Mouse (Mus musculus) midbrain, postnatal 0 days (tissue): ENCODE results near the gene Wrnip1. TPM values are rescaled to one million over a fixed set of nuclear protein-coding genes. Genes with fewer than 3 reads are reported as not detected.

Experiments
- ATAC-seq: fragments of 200-750 bp; cut with Nextera tagmentation; 2 replicates; pipeline ENCODE4 v1.8.0; 2017; ENCODE audit warnings: moderate number of reproducible peaks, mild to moderate bottlenecking, moderate TSS enrichment, moderate library complexity; ENCODE audit not compliant: low FRiP score
- DNase-seq: peaks from one replicate; pipeline ENCODE4 v3.0.0-alpha.2; 2015; ENCODE audit warnings: low spot score
- H3K27ac ChIP-seq: fragments of 300-500 bp; sonication (generic); 2 replicates; pipeline ENCODE4 v1.5.1; 2014; ENCODE audit warnings: low read depth, mild to moderate bottlenecking, low read length, mixed read lengths
- H3K27me3 ChIP-seq: fragments of 300-500 bp; sonication (generic); 2 replicates; pipeline ENCODE4 v1.6.1; 2014; ENCODE audit warnings: low read length, control low read depth, mixed read lengths; ENCODE audit not compliant: insufficient read depth
- H3K36me3 ChIP-seq: fragments of 300-500 bp; sonication (generic); 2 replicates; pipeline ENCODE4 v1.6.1; 2014; ENCODE audit warnings: low read length, control low read depth, mixed read lengths; ENCODE audit not compliant: insufficient read depth
- H3K4me1 ChIP-seq: fragments of 300-500 bp; sonication (generic); 2 replicates; pipeline ENCODE4 v1.6.1; 2014; ENCODE audit warnings: mild to moderate bottlenecking, control low read depth, antibody characterized with exemption, low read length, mixed read lengths; ENCODE audit not compliant: insufficient read depth
- H3K4me2 ChIP-seq: fragments of 300-500 bp; sonication (generic); 2 replicates; pipeline ENCODE4 v1.6.1; 2014; ENCODE audit warnings: low read depth, mild to moderate bottlenecking, low read length, mixed read lengths; ENCODE audit not compliant: poor library complexity, severe bottlenecking
- H3K4me3 ChIP-seq: fragments of 300-500 bp; sonication (generic); 2 replicates; pipeline ENCODE4 v1.5.1; 2014; ENCODE audit warnings: low read depth, mild to moderate bottlenecking, low read length, moderate library complexity
- H3K9ac ChIP-seq: fragments of 300-500 bp; sonication (generic); replicated peaks from 2 replicates; pipeline ENCODE4 v1.6.1; 2014; ENCODE audit warnings: mild to moderate bottlenecking, low read length, moderate library complexity, mixed read lengths; ENCODE audit not compliant: poor library complexity, severe bottlenecking
- H3K9me3 ChIP-seq: fragments of 300-500 bp; sonication (generic); 2 replicates; pipeline ENCODE4 v1.6.1; 2016; ENCODE audit warnings: low read length, control low read depth
- CTCF ChIP-seq: IDR thresholded peaks from 2 replicates; pipeline ENCODE4 v1.5.1; 2016; ENCODE audit warnings: antibody characterized with exemption, mild to moderate bottlenecking
- WGBS: fragments of 180-500 bp; shearing (Covaris S2); extraction: QIAGEN DNeasy Blood & Tissue Kit; methylation state at CpG from one replicate; pipeline ENCODE4 v1.1.7; 2014; 5-methylcytosine and 5-hydroxymethylcytosine counted together
- polyA plus RNA-seq: library from polyadenylated mRNA; unstranded; fragments of >200 nt; fragmentation: Nextera tagmentation; extraction: Ambion mirVana; gene quantifications from 2 replicates; pipeline ENCODE4 v1.2.1, GENCODE M21; 2015
- total RNA-seq: library from RNA; depleted of rRNA; stranded (reverse); fragments of >200 nt; gene quantifications from 2 replicates; pipeline ENCODE4 v1.2.3, GENCODE M21; 2014

Gene Wrnip1
- total and polyA plus RNA-seq, 2 experiments from 2014 or later: 31.2 to 73.8 TPM

DNA sequence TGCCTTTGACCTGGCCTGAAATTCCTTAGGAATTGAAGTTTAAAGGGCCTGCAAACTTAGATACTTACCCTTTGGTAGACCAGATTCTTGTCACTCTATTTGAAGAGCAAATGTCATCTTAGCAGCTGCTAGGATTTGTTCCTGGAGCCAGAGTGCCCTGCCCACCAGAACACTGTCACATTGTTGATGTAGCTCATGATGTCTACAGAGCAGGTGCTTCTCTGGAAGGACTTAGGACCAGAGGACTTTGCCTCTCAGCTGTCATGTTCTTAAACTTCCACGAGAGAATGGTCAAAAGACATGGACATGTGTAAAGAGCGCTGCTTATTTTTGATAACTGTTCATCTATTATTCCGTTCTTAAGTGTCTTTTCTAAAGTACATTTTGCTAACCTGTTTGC is 17.4 kb downstream of the Wrnip1 start:
- no peaks in the 10 kb centered on the region for H3K4me1 ChIP-seq
- no peaks in the 10 kb centered on the region for H3K27me3 ChIP-seq
- no peak for TF ChIP-seq CTCF
- no peak for ATAC-seq
- no peak overlapping the region for H3K9ac ChIP-seq
- peaks cover 47% of the 10 kb centered on the region for H3K36me3 ChIP-seq
- no peaks in the 10 kb centered on the region for H3K9me3 ChIP-seq
- no peak overlapping the region for H3K4me3 ChIP-seq
- no peak for DNase-seq
- no peak overlapping the region for H3K4me2 ChIP-seq
- WGBS: 94% methylated on average over 3 of the region's 3 CpGs
- H3K27ac ChIP-seq: no peak overlapping the region

DNA sequence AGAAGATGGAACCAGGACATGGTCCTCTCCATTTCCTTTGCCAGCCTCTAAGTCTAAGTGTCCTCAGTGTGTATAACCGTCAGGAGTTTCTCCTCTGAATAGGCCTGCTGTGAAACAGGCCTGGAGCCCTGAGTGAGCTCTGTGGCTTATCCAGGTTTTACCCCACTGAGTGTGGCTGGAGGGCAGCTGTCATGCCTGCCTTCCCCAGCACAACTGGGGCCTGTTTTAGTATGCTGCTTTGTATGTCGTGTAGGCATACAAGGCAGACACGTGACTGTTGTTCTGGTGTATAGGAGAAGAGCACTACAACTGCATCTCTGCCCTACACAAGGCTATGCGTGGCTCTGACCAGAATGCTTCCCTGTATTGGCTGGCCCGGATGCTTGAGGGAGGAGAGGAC is 18.1 kb downstream of the Wrnip1 start:
- no peak overlapping the region for H3K4me3 ChIP-seq
- WGBS: 93% methylated on average over 5 of the region's 5 CpGs
- no peak overlapping the region for H3K27ac ChIP-seq
- H3K9me3 ChIP-seq: no peaks in the 10 kb centered on the region
- ATAC-seq (no peak), DNase-seq (no peak)
- H3K4me1 ChIP-seq: no peaks in the 10 kb centered on the region
- H3K4me2 ChIP-seq: no peak overlapping the region
- no peak overlapping the region for H3K9ac ChIP-seq
- H3K36me3 ChIP-seq: peaks cover 47% of the 10 kb centered on the region
- TF ChIP-seq CTCF: no peak
- no peaks in the 10 kb centered on the region for H3K27me3 ChIP-seq

DNA sequence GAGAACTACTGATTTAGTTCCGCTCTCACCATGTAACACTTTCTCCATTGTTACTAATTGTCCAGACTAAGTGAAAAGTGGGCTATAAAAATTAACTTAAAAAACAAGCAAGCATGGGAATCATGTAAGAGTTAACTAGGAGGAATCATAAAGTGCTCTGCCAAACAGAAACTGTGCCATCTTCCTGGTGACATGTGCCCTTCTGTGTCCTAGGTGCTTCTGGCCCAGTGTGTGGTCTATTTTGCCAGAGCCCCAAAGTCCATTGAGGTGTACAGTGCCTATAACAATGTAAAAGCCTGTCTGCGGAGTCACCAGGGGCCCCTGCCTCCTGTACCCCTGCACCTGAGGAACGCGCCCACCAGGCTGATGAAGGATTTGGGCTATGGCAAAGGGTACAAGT is 19.8 kb downstream of the Wrnip1 start:
- DNase-seq (no peak), ATAC-seq (no peak)
- H3K36me3 ChIP-seq: peaks cover 38% of the 10 kb centered on the region
- H3K9ac ChIP-seq: no peak overlapping the region
- H3K4me3 ChIP-seq: no peak overlapping the region
- H3K27me3 ChIP-seq: no peaks in the 10 kb centered on the region
- TF ChIP-seq CTCF: no peak
- 96% methylated on average over 4 of the region's 4 CpGs for WGBS
- no peak overlapping the region for H3K27ac ChIP-seq
- no peaks in the 10 kb centered on the region for H3K4me1 ChIP-seq
- H3K4me2 ChIP-seq: no peak overlapping the region
- H3K9me3 ChIP-seq: no peaks in the 10 kb centered on the region

DNA sequence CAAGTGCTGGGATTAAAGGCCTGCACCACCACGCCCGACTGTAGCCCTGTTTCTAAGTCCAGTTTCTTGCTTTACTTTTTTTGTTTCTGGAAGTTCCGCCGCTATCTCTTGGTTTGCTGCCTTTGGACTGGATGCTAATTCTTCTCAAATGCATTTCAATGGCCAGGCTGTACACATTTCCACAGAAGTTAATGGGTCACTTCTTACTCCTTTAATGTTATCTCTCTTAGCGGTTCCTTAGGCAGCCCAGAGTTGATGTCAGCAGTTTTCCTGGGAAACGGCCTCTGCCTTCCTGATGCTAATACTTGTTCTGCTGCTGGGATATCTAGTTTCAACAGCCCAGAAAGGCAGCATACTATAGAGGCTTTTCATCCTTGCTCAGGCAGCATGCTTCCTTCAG is 21.3 kb downstream of the Wrnip1 start:
- H3K9me3 ChIP-seq: no peaks in the 10 kb centered on the region
- no peak overlapping the region for H3K9ac ChIP-seq
- 91% methylated on average over 6 of the region's 6 CpGs for WGBS
- no peak overlapping the region for H3K4me2 ChIP-seq
- no peak overlapping the region for H3K4me3 ChIP-seq
- no peaks in the 10 kb centered on the region for H3K27me3 ChIP-seq
- ATAC-seq: no peak
- no peak overlapping the region for H3K27ac ChIP-seq
- no peak for TF ChIP-seq CTCF
- no peak for DNase-seq
- H3K36me3 ChIP-seq: peaks cover 29% of the 10 kb centered on the region
- H3K4me1 ChIP-seq: no peaks in the 10 kb centered on the region

DNA sequence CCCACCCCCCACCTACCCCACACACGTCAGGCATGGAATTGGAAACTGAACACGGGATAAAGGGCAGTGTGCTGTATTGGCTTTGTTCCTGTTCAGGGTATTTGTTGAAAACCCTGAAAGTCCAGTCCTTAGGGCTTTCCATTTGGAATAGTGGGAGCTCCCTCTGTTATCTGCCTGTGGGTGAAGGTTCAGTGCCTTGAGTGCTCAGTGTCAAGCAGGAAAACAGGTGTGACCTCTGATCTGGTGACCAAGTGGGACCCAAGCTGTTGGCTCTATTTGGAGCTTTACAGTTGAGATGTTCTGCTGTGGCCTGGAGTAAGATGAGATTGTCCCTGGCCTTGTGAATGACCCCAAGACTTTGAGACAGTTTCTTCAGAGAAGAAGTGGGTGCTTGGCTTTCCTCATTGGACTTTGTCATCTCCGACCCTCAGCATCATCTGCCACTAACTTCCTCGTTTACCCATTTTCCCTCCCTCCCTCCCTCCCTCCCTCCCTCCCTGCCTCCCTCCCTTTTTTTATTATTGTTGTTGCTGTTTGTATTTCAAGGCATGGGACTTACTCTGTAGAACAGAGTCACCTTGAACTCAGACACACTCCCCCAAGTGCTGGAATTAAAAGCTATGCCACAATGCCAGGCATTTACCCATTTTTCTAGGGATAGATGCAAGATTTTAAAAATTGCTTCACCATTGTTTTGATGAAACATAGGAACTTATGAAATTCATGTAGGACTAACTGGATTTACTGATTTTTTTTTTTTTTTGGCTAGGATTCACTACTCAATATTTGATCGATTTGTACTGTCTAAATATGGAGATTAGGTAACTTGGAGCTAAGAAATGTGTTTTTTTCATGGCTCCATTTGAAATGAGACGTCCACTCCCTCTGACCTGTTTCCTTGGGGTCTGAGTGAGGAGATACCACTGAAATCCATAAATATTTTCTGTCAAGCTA is 22.8 kb downstream of the Wrnip1 start:
- ATAC-seq: no peak
- no peak for DNase-seq
- H3K36me3 ChIP-seq: peaks cover 25% of the 10 kb centered on the region
- H3K9me3 ChIP-seq: no peaks in the 10 kb centered on the region
- TF ChIP-seq CTCF: no peak
- no peak overlapping the region for H3K4me2 ChIP-seq
- H3K27ac ChIP-seq: no peak overlapping the region
- H3K4me3 ChIP-seq: no peak overlapping the region
- H3K4me1 ChIP-seq: no peaks in the 10 kb centered on the region
- WGBS: 81% methylated on average over 6 of the region's 6 CpGs
- H3K9ac ChIP-seq: no peak overlapping the region
- H3K27me3 ChIP-seq: no peaks in the 10 kb centered on the region

DNA sequence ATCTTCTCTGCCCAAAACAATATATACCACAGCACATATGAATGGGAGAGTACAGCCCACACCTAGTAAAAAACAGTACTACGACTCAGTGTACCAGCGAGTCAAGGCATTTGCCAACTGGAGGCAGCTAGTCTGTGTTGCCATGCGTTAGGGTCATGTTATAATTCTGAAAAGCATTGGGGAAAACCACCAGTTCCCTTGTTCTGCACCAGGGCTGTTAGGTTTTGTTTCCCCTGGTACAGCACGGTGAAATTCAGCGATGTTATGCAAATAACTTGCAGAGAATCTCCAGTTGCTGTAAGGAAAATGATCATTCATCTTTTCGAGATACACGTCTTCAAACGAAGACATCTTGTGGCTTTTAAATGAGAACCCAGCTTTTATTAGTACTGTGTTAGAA is 23.7 kb downstream of the Wrnip1 start:
- DNase-seq: no peak
- 92% methylated on average over 8 of the region's 8 CpGs for WGBS
- ATAC-seq: no peak
- TF ChIP-seq CTCF: no peak
- no peaks in the 10 kb centered on the region for H3K27me3 ChIP-seq
- no peaks in the 10 kb centered on the region for H3K4me1 ChIP-seq
- no peak overlapping the region for H3K27ac ChIP-seq
- no peak overlapping the region for H3K4me2 ChIP-seq
- peaks cover 17% of the 10 kb centered on the region; the same call in 1 of the 2 replicates for H3K36me3 ChIP-seq
- H3K9me3 ChIP-seq: no peaks in the 10 kb centered on the region
- no peak overlapping the region for H3K9ac ChIP-seq
- no peak overlapping the region for H3K4me3 ChIP-seq
